Mouse (Mus musculus) hindbrain, embryonic 13.5 days (tissue): ENCODE results near the gene Ppp1r18. TPM values are rescaled to one million over a fixed set of nuclear protein-coding genes. Genes with fewer than 3 reads are reported as not detected.

Source experiments
- ATAC-seq: fragments of 200-750 bp; cut with Nextera tagmentation; 2 replicates; pipeline ENCODE4 v1.8.0; 2017; ENCODE audit warnings: moderate TSS enrichment; ENCODE audit not compliant: low FRiP score
- H3K27ac ChIP-seq: fragments of 300-500 bp; sonication (generic); 2 replicates; pipeline ENCODE4 v1.5.1; 2015; ENCODE audit warnings: inconsistent platforms, mild to moderate bottlenecking, moderate library complexity
- H3K27me3 ChIP-seq: fragments of 300-500 bp; sonication (generic); 2 replicates; pipeline ENCODE4 v1.6.1; 2015; ENCODE audit warnings: mild to moderate bottlenecking, inconsistent platforms
- H3K36me3 ChIP-seq: fragments of 300-500 bp; sonication (generic); 2 replicates; pipeline ENCODE4 v1.6.1; 2015; ENCODE audit warnings: mild to moderate bottlenecking, inconsistent platforms
- H3K4me1 ChIP-seq: fragments of 300-500 bp; sonication (generic); replicated peaks from 2 replicates; pipeline ENCODE4 v1.6.1; 2015; ENCODE audit warnings: inconsistent platforms
- H3K4me2 ChIP-seq: fragments of 300-500 bp; sonication (generic); 2 replicates; pipeline ENCODE4 v1.6.1; 2015; ENCODE audit warnings: inconsistent platforms, mild to moderate bottlenecking, moderate library complexity
- H3K4me3 ChIP-seq: fragments of 300-500 bp; sonication (generic); 2 replicates; pipeline ENCODE4 v1.5.1; 2015; ENCODE audit warnings: mild to moderate bottlenecking, inconsistent platforms
- H3K9ac ChIP-seq: fragments of 300-500 bp; sonication (generic); 2 replicates; pipeline ENCODE4 v1.6.1; 2015; ENCODE audit warnings: mild to moderate bottlenecking, inconsistent platforms
- H3K9me3 ChIP-seq: fragments of 300-500 bp; sonication (generic); 2 replicates; pipeline ENCODE4 v1.6.1; 2016; ENCODE audit warnings: inconsistent platforms
- WGBS: fragments of 180-500 bp; shearing (Covaris S2); methylation state at CpG from one replicate; pipeline ENCODE4 v1.1.7; 2015; 5-methylcytosine and 5-hydroxymethylcytosine counted together
- polyA plus RNA-seq: library from polyadenylated mRNA; unstranded; fragments of >200 nt; fragmentation: Nextera tagmentation; extraction: Ambion mirVana; gene quantifications from 2 replicates; pipeline ENCODE4 v1.2.1, GENCODE M21; 2015

The Ppp1r18 gene
- polyA plus RNA-seq, 1 experiment from 2014 or later = 30.5 TPM

- H3K36me3 ChIP-seq = peaks cover 65% of the 10 kb centered on the region
- peak overlapping the region; percentile 94 for H3K9ac ChIP-seq
- no peaks in the 10 kb centered on the region for H3K9me3 ChIP-seq
- H3K4me3 ChIP-seq = peak overlapping the region; percentile 76
- no peaks in the 10 kb centered on the region for H3K27me3 ChIP-seq
- peak overlapping the region; percentile 98 for H3K4me2 ChIP-seq
- ATAC-seq = peak; percentile 46
- 25% methylated on average over 20 of the region's 20 CpGs for WGBS
- H3K27ac ChIP-seq = peak overlapping the region; percentile 96
- peaks cover 34% of the 10 kb centered on the region for H3K4me1 ChIP-seq
These were observed 44.0 kb downstream of the Ppp1r18 start for GRCm38 (mm10) chr17:35909186-35909918.

GRCm38 (mm10) chr17:35909919-35910369, 44.6 kb downstream of the Ppp1r18 start, which contains the start of gene Atat1:
Atat1 (minus strand) TSS chr17:35910075.
- Histone ChIP-seq H3K27me3 (no peaks in the 10 kb centered on the region), H3K9me3 (no peaks in the 10 kb centered on the region), H3K9ac (peak within 1 kb of the TSS; percentile 94), H3K36me3 (peaks cover 61% of the 10 kb centered on the region), H3K27ac (peak within 1 kb of the TSS; percentile 96), H3K4me1 (peaks cover 37% of the 10 kb centered on the region), H3K4me3 (peak within 1 kb of the TSS; percentile 76), H3K4me2 (peak within 1 kb of the TSS; percentile 98)
- ATAC-seq = peak; percentile 90
- 2% methylated on average over 25 of the region's 25 CpGs for WGBS

- Histone ChIP-seq H3K27ac (no peak overlapping the region), H3K9ac (peak overlapping the region; percentile 98; the same call in 1 of the 2 replicates), H3K9me3 (no peaks in the 10 kb centered on the region), H3K4me2 (peak overlapping the region; percentile 79), H3K4me3 (peak overlapping the region; percentile 75), H3K36me3 (peaks cover 24% of the 10 kb centered on the region), H3K27me3 (no peaks in the 10 kb centered on the region), H3K4me1 (peaks cover 20% of the 10 kb centered on the region)
- WGBS = 83% methylated on average over 6 of the region's 6 CpGs
- ATAC-seq = no peak
These were observed 49.6 kb downstream of the Ppp1r18 start for GRCm38 (mm10) chr17:35914975-35915374.

- Histone ChIP-seq H3K9me3 (no peaks in the 10 kb centered on the region), H3K27ac (peak overlapping the region; percentile 99), H3K9ac (peak overlapping the region; percentile 98), H3K27me3 (no peaks in the 10 kb centered on the region), H3K4me1 (peaks cover 25% of the 10 kb centered on the region), H3K36me3 (peaks cover 24% of the 10 kb centered on the region), H3K4me2 (peak overlapping the region; percentile 79), H3K4me3 (peak overlapping the region; percentile 75)
- WGBS = 3% methylated on average over 28 of the region's 28 CpGs
- no peak; the same call in 1 of the 2 replicates for ATAC-seq
These were observed 50.3 kb downstream of the Ppp1r18 start for GRCm38 (mm10) chr17:35915538-35916296.

- Histone ChIP-seq H3K4me3 (peak within 1 kb of the TSS; percentile 75), H3K27ac (peak within 1 kb of the TSS; percentile 99), H3K27me3 (no peaks in the 10 kb centered on the region), H3K4me1 (peaks cover 33% of the 10 kb centered on the region), H3K9ac (peak within 1 kb of the TSS; percentile 98), H3K9me3 (no peaks in the 10 kb centered on the region), H3K36me3 (peaks cover 18% of the 10 kb centered on the region), H3K4me2 (peak within 1 kb of the TSS; percentile 83)
- WGBS = under 1% methylated on average over 83 of the region's 83 CpGs
- ATAC-seq = peak; percentile 94
These were observed 51.1 kb downstream of the Ppp1r18 start, which contains the start of the genes Mrps18b and Ppp1r10 for GRCm38 (mm10) chr17:35916297-35917142. Mrps18b (minus strand) TSS chr17:35916389. Ppp1r10 (plus strand) TSS chr17:35916434.

- H3K4me1 ChIP-seq = peaks cover 39% of the 10 kb centered on the region
- H3K9ac ChIP-seq = peak overlapping the region; percentile 98
- H3K9me3 ChIP-seq = no peaks in the 10 kb centered on the region
- H3K27ac ChIP-seq = peak overlapping the region; percentile 99
- ATAC-seq = no peak
- H3K4me3 ChIP-seq = peak overlapping the region; percentile 75
- no peaks in the 10 kb centered on the region for H3K27me3 ChIP-seq
- WGBS = under 1% methylated on average over 8 of the region's 8 CpGs
- peaks cover 18% of the 10 kb centered on the region for H3K36me3 ChIP-seq
- H3K4me2 ChIP-seq = peak overlapping the region; percentile 83
These were observed 51.7 kb downstream of the Ppp1r18 start for GRCm38 (mm10) chr17:35917143-35917462.

- WGBS = under 1% methylated on average over 13 of the region's 13 CpGs
- Histone ChIP-seq H3K9ac (peak overlapping the region; percentile 98), H3K4me2 (peak overlapping the region; percentile 83), H3K4me1 (peaks cover 45% of the 10 kb centered on the region), H3K9me3 (no peaks in the 10 kb centered on the region), H3K27ac (peak overlapping the region; percentile 99), H3K4me3 (peak overlapping the region; percentile 75), H3K27me3 (no peaks in the 10 kb centered on the region), H3K36me3 (peaks cover 12% of the 10 kb centered on the region)
- no peak; the same call in 1 of the 2 replicates for ATAC-seq
These were observed 52.3 kb downstream of the Ppp1r18 start for GRCm38 (mm10) chr17:35917463-35918251.

- H3K4me3 ChIP-seq = peak overlapping the region; percentile 75
- H3K9ac ChIP-seq = peak overlapping the region; percentile 98
- peak overlapping the region; percentile 99 for H3K27ac ChIP-seq
- H3K27me3 ChIP-seq = no peaks in the 10 kb centered on the region
- H3K4me2 ChIP-seq = peak overlapping the region; percentile 83
- under 1% methylated on average over 11 of the region's 11 CpGs for WGBS
- no peak for ATAC-seq
- peaks cover 8% of the 10 kb centered on the region for H3K36me3 ChIP-seq
- H3K9me3 ChIP-seq = no peaks in the 10 kb centered on the region
- peaks cover 47% of the 10 kb centered on the region for H3K4me1 ChIP-seq
These were observed 53.1 kb downstream of the Ppp1r18 start for GRCm38 (mm10) chr17:35918276-35919059.

- peak overlapping the region; percentile 75 for H3K4me3 ChIP-seq
- peaks cover 13% of the 10 kb centered on the region for H3K36me3 ChIP-seq
- no peaks in the 10 kb centered on the region for H3K9me3 ChIP-seq
- 8% methylated on average over 7 of the region's 7 CpGs for WGBS
- H3K9ac ChIP-seq = peak overlapping the region; percentile 98
- peak; percentile 46 for ATAC-seq
- H3K27ac ChIP-seq = peak overlapping the region; percentile 99
- H3K27me3 ChIP-seq = no peaks in the 10 kb centered on the region
- H3K4me2 ChIP-seq = peak overlapping the region; percentile 83
- H3K4me1 ChIP-seq = peaks cover 47% of the 10 kb centered on the region
These were observed 53.8 kb downstream of the Ppp1r18 start for GRCm38 (mm10) chr17:35919060-35919715.

GRCm38 (mm10) chr17:35919864-35920301, 54.5 kb downstream of the Ppp1r18 start:
- H3K4me2 ChIP-seq = peak overlapping the region; percentile 83
- peak overlapping the region; percentile 99 for H3K27ac ChIP-seq
- H3K4me3 ChIP-seq = peak overlapping the region; percentile 75
- H3K9ac ChIP-seq = peak overlapping the region; percentile 98
- H3K4me1 ChIP-seq = peaks cover 45% of the 10 kb centered on the region
- no peak for ATAC-seq
- no peaks in the 10 kb centered on the region for H3K9me3 ChIP-seq
- WGBS = 49% methylated on average over 6 of the region's 6 CpGs
- H3K27me3 ChIP-seq = no peaks in the 10 kb centered on the region
- H3K36me3 ChIP-seq = peaks cover 18% of the 10 kb centered on the region
